Mouse (Mus musculus): ENCODE results near the gene Rnf103. TPM values are rescaled to one million over a fixed set of nuclear protein-coding genes. Genes with fewer than 3 reads are reported as not detected.

The Rnf103 gene
- total RNA-seq, 2 experiments from 2014 or later, result 43.9 to 45.4 TPM

Other genes starting within 250 kb of the Rnf103 start
- 10 to 100 TPM; 11.0 to 12.2 TPM for gene Krcc1, start 222.2 kb upstream of the Rnf103 start, total RNA-seq (2021)
- 1 to 10 TPM; 1.8 to 2.3 TPM for gene Smyd1, start 171.7 kb upstream of the Rnf103 start, total RNA-seq (2021)
- gene Cd8b1, start 171.1 kb upstream of the Rnf103 start, total RNA-seq (2021), result not detected
- gene Cd8a, start 120.5 kb upstream of the Rnf103 start, total RNA-seq (2021), result not detected
- 10 to 100 TPM; 53.5 to 54.3 TPM for gene Rmnd5a, start 53.3 kb upstream of the Rnf103 start, total RNA-seq (2021)
- gene Chmp3, start 49.9 kb downstream of the Rnf103 start, total RNA-seq (2021), result 10 to 100 TPM; 78.0 to 83.9 TPM
- gene Kdm3a, start 139.1 kb downstream of the Rnf103 start, total RNA-seq (2021), result 10 to 100 TPM; 30.7 to 32.0 TPM
- 100 to 1,000 TPM; 223 to 225 TPM for gene Reep1, start 213.7 kb downstream of the Rnf103 start, total RNA-seq (2021)

Measured in left cerebral cortex, postnatal 4 days (tissue).